Mouse (Mus musculus) liver, postnatal 0 days (tissue): ENCODE results near the gene Lin52.

Experiments used
- CTCF ChIP-seq: sonication (generic); IDR thresholded peaks from 2 replicates; pipeline ENCODE4 v1.5.1; 2016; ENCODE audit warnings: antibody characterized with exemption, low read depth
- EP300 ChIP-seq: IDR thresholded peaks from 2 replicates; pipeline ENCODE4 v1.6.1; 2016; ENCODE audit warnings: antibody characterized with exemption, low read depth, mild to moderate bottlenecking

- no peak for TF ChIP-seq CTCF
- no peak for TF ChIP-seq EP300
Observed at GRCm38 (mm10) chr12:84461416-84461815, 10.2 kb downstream of the Lin52 start.
